Mouse (Mus musculus): Measurements from ENCODE around the gene Fignl2. TPM values are rescaled to one million over a fixed set of nuclear protein-coding genes. Genes with fewer than 3 reads are reported as not detected.

The Fignl2 gene
- polyA plus RNA-seq, 1 experiment: 0.86 TPM

DNA sequence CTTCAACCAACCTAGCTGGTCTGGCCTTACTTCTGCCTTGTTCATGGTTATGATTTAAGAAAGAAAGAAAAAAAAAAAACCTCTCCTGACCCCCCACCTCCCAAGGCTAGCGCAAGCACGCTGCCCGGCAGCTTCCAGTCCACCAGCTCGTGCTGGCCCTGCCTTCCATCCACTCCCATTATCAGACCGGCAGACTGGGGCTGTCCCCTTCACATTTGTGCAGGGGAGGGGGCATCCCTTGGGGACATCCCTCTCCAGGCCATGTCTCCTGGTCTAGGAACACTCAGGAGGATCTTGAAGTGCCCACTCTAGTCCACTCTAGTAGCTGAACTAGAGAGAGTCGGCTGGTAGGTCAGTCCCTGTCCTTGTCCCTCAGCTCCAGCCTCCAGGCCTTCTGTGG, 33.8 kb downstream of the Fignl2 start:
- no peak for TF ChIP-seq CTCF (IDR thresholded peaks at IDR 0.05; ENCODE audit: borderline replicate concordance, control insufficient read depth, extremely low read depth, insufficient read depth, low read length, poor library complexity)
- no peak for TF ChIP-seq POLR2A (IDR thresholded peaks at IDR 0.05; ENCODE audit: control insufficient read depth, extremely low read depth, insufficient read depth, low read length, poor library complexity)
- no peak overlapping the region for H3K27ac ChIP-seq (ENCODE audit: control insufficient read depth, insufficient read depth, low read length)
- WGBS: 48% methylated on average over 6 of the region's 6 CpGs
- H3K36me3 ChIP-seq (ENCODE audit: control insufficient read depth, insufficient read depth, low read length): no peaks in the 10 kb centered on the region
- peaks cover 19% of the 10 kb centered on the region; the same call in 1 of the 2 replicates for H3K27me3 ChIP-seq (ENCODE audit: control insufficient read depth, insufficient read depth, low read length)
- no peak overlapping the region for H3K4me3 ChIP-seq (ENCODE audit: control insufficient read depth, insufficient read depth, low read length)
- DNase-seq: no peak
- H3K4me1 ChIP-seq (replicated peaks; ENCODE audit: control insufficient read depth, insufficient read depth, low read length): no peaks in the 10 kb centered on the region

DNA sequence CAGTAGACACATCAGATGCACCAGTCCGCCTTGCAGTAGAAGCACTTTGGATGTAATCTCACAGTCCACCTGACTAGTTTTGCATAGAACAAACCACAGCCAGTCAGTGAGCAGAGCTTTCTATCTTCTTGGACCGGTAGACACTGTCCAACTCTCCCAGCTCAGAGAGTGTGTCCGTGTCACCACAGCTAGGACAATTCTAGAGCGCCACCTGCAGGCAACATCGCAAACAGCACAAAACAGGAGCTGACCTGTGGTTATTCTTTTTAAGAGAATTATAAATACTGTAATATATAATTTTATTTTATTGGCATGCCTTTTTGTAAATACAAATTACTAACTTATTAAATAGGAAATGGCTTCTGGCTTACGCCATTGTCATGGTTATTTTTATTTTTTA, 35.8 kb downstream of the Fignl2 start:
- no peak overlapping the region for H3K27ac ChIP-seq (ENCODE audit: control insufficient read depth, insufficient read depth, low read length)
- TF ChIP-seq CTCF (IDR thresholded peaks at IDR 0.05; ENCODE audit: borderline replicate concordance, control insufficient read depth, extremely low read depth, insufficient read depth, low read length, poor library complexity): no peak
- no peak for TF ChIP-seq POLR2A (IDR thresholded peaks at IDR 0.05; ENCODE audit: control insufficient read depth, extremely low read depth, insufficient read depth, low read length, poor library complexity)
- peak; percentile 41 for DNase-seq
- no peaks in the 10 kb centered on the region for H3K36me3 ChIP-seq (ENCODE audit: control insufficient read depth, insufficient read depth, low read length)
- peaks cover 18% of the 10 kb centered on the region; the same call in 1 of the 2 replicates for H3K27me3 ChIP-seq (ENCODE audit: control insufficient read depth, insufficient read depth, low read length)
- WGBS: 32% methylated on average over 6 of the region's 6 CpGs
- no peaks in the 10 kb centered on the region for H3K4me1 ChIP-seq (replicated peaks; ENCODE audit: control insufficient read depth, insufficient read depth, low read length)
- no peak overlapping the region for H3K4me3 ChIP-seq (ENCODE audit: control insufficient read depth, insufficient read depth, low read length)

DNA sequence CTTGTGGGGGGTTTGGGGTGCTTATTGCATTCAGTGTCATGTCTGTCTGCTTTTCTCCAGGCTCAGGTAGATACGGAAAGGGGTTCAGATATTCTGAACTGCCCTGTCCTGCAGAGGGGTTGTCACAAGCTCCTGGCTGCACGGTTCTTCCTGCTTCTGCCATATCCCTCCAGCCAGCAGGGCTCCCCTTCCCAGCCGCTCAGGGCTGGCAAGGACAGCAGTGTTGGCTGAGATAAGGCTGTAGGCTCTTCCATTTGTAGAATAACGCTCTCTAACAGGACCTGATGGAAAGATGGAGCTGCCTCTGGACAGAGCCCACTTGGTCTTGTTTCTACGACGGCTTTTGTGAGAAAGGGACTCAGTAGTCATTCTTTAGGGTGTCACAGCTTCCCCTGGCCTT, 36.4 kb downstream of the Fignl2 start:
- Histone ChIP-seq H3K27me3 (ENCODE audit: control insufficient read depth, insufficient read depth, low read length) (peaks cover 12% of the 10 kb centered on the region; the same call in 1 of the 2 replicates), H3K27ac (ENCODE audit: control insufficient read depth, insufficient read depth, low read length) (no peak overlapping the region), H3K4me1 (replicated peaks; ENCODE audit: control insufficient read depth, insufficient read depth, low read length) (no peaks in the 10 kb centered on the region), H3K4me3 (ENCODE audit: control insufficient read depth, insufficient read depth, low read length) (no peak overlapping the region), H3K36me3 (ENCODE audit: control insufficient read depth, insufficient read depth, low read length) (no peaks in the 10 kb centered on the region)
- DNase-seq: no peak
- TF ChIP-seq POLR2A (IDR thresholded peaks at IDR 0.05; ENCODE audit: control insufficient read depth, extremely low read depth, insufficient read depth, low read length, poor library complexity) (no peak), CTCF (IDR thresholded peaks at IDR 0.05; ENCODE audit: borderline replicate concordance, control insufficient read depth, extremely low read depth, insufficient read depth, low read length, poor library complexity) (no peak)
- 68% methylated on average over 6 of the region's 6 CpGs for WGBS

DNA sequence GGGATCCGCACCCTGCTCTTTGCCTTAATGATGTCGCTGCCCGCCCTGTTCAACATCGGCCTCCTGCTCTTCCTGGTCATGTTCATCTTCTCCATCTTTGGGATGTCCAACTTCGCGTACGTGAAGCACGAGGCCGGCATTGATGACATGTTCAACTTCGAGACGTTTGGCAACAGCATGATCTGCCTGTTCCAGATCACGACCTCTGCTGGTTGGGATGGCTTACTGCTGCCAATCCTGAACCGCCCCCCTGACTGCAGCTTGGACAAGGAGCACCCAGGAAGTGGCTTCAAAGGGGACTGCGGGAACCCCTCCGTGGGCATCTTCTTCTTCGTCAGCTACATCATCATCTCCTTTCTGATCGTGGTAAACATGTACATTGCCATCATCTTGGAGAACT, 38.7 kb downstream of the Fignl2 start:
- WGBS: 45% methylated on average over 17 of the region's 17 CpGs
- H3K27me3 ChIP-seq (ENCODE audit: control insufficient read depth, insufficient read depth, low read length): no peaks in the 10 kb centered on the region; the same call in 1 of the 2 replicates
- no peak for TF ChIP-seq CTCF (IDR thresholded peaks at IDR 0.05; ENCODE audit: borderline replicate concordance, control insufficient read depth, extremely low read depth, insufficient read depth, low read length, poor library complexity)
- TF ChIP-seq POLR2A (IDR thresholded peaks at IDR 0.05; ENCODE audit: control insufficient read depth, extremely low read depth, insufficient read depth, low read length, poor library complexity): no peak

DNA sequence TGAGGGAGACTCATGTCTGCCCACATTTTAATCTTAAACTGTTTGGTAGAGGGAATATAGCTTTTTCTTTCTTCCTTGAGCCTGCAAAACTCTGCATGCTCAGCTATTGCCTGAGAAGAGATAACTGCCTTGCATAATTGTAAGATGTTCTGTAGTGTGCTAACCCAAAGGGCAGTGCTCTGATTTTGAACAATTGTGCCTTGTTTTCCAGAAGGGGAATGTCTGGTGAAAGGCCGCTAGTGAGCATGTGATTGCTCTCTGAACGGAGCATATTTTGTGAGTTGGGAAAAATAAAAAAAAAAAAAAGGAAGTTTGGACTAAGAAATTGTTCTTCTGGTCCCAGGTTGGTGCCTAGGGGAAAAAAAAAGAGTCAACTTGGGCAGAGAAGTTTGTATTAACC, 49.4 kb downstream of the Fignl2 start:
- DNase-seq: no peak
- H3K4me1 ChIP-seq (replicated peaks; ENCODE audit: control insufficient read depth, insufficient read depth, low read length): no peaks in the 10 kb centered on the region
- 74% methylated on average over 2 of the region's 2 CpGs for WGBS
- no peak overlapping the region for H3K27ac ChIP-seq (ENCODE audit: control insufficient read depth, insufficient read depth, low read length)
- no peak for TF ChIP-seq POLR2A (IDR thresholded peaks at IDR 0.05; ENCODE audit: control insufficient read depth, extremely low read depth, insufficient read depth, low read length, poor library complexity)
- TF ChIP-seq CTCF (IDR thresholded peaks at IDR 0.05; ENCODE audit: borderline replicate concordance, control insufficient read depth, extremely low read depth, insufficient read depth, low read length, poor library complexity): no peak
- no peak overlapping the region for H3K4me3 ChIP-seq (ENCODE audit: control insufficient read depth, insufficient read depth, low read length)
- no peaks in the 10 kb centered on the region for H3K36me3 ChIP-seq (ENCODE audit: control insufficient read depth, insufficient read depth, low read length)
- H3K27me3 ChIP-seq (ENCODE audit: control insufficient read depth, insufficient read depth, low read length): no peaks in the 10 kb centered on the region

More for the DNA sequence above, 38.7 kb downstream of the Fignl2 start:
- Histone ChIP-seq H3K4me3 (ENCODE audit: control insufficient read depth, insufficient read depth, low read length) (no peak overlapping the region), H3K27ac (ENCODE audit: control insufficient read depth, insufficient read depth, low read length) (no peak overlapping the region), H3K4me1 (replicated peaks; ENCODE audit: control insufficient read depth, insufficient read depth, low read length) (no peaks in the 10 kb centered on the region), H3K36me3 (ENCODE audit: control insufficient read depth, insufficient read depth, low read length) (no peaks in the 10 kb centered on the region)
- DNase-seq: peak; percentile 20

DNA sequence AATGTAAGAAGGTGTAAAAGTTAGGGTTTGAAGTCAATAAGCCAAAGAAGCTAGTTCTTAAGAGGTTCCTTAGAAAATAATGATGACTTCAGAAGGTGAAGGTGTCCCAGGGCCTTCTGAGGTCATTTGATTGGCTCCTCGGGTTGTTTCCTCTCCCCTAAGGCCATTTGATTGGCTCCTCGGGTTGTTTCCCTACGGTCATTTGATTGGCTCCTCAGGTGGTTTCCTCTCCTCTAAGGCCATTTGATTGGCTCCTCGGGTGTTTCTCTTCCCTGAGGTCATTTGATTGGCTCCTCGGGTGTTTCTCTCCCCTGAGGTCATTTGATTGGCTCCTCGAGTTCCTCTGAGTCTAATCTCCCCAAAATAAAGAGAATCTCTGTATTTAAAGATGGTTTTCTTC, 67.0 kb downstream of the Fignl2 start:
- no peaks in the 10 kb centered on the region for H3K4me1 ChIP-seq (replicated peaks; ENCODE audit: control insufficient read depth, insufficient read depth, low read length)
- no peak overlapping the region for H3K4me3 ChIP-seq (ENCODE audit: control insufficient read depth, insufficient read depth, low read length)
- H3K27me3 ChIP-seq (ENCODE audit: control insufficient read depth, insufficient read depth, low read length): no peaks in the 10 kb centered on the region
- no peak for DNase-seq
- 88% methylated on average over 6 of the region's 6 CpGs for WGBS
- no peak overlapping the region for H3K27ac ChIP-seq (ENCODE audit: control insufficient read depth, insufficient read depth, low read length)
- TF ChIP-seq POLR2A (IDR thresholded peaks at IDR 0.05; ENCODE audit: control insufficient read depth, extremely low read depth, insufficient read depth, low read length, poor library complexity) (no peak), CTCF (IDR thresholded peaks at IDR 0.05; ENCODE audit: borderline replicate concordance, control insufficient read depth, extremely low read depth, insufficient read depth, low read length, poor library complexity) (no peak)
- no peaks in the 10 kb centered on the region for H3K36me3 ChIP-seq (ENCODE audit: control insufficient read depth, insufficient read depth, low read length)
